Mouse (Mus musculus) forebrain, postnatal 0 days (tissue): ENCODE results near the gene Slc25a26. TPM values are rescaled to one million over a fixed set of nuclear protein-coding genes. Genes with fewer than 3 reads are reported as not detected.
A peak's percentile ranks its signal among the peaks of the same experiment; 100 is the strongest.

Experiments
- ATAC-seq: fragments of 200-750 bp; cut with Nextera tagmentation; 2 replicates; pipeline ENCODE4 v1.8.0; 2017; ENCODE audit warnings: mild to moderate bottlenecking, moderate library complexity
- DNase-seq: peaks from one replicate; pipeline ENCODE4 v3.0.0-alpha.2; 2015
- H3K27ac ChIP-seq: fragments of 300-500 bp; sonication (generic); 2 replicates; pipeline ENCODE4 v1.5.1; 2014; ENCODE audit warnings: low read depth, mild to moderate bottlenecking, antibody characterized with exemption, low read length, moderate library complexity, mixed read lengths
- H3K27me3 ChIP-seq: fragments of 300-500 bp; sonication (generic); 2 replicates; pipeline ENCODE4 v1.6.1; 2014; ENCODE audit warnings: mild to moderate bottlenecking, low read length, mixed read lengths; ENCODE audit not compliant: insufficient read depth
- H3K36me3 ChIP-seq: fragments of 300-500 bp; sonication (generic); 2 replicates; pipeline ENCODE4 v1.6.1; 2014; ENCODE audit warnings: mild to moderate bottlenecking, moderate library complexity; ENCODE audit not compliant: insufficient read depth
- H3K4me1 ChIP-seq: fragments of 300-500 bp; sonication (generic); 2 replicates; pipeline ENCODE4 v1.6.1; 2014; ENCODE audit warnings: antibody characterized with exemption; ENCODE audit not compliant: insufficient read depth
- H3K4me2 ChIP-seq: fragments of 300-500 bp; sonication (generic); 2 replicates; pipeline ENCODE4 v1.6.1; 2014; ENCODE audit warnings: low read depth, mild to moderate bottlenecking, moderate library complexity
- H3K4me3 ChIP-seq: fragments of 300-500 bp; sonication (generic); 2 replicates; pipeline ENCODE4 v1.5.1; 2014; ENCODE audit warnings: low read depth, low read length, mixed read lengths
- H3K9ac ChIP-seq: fragments of 300-500 bp; sonication (generic); 2 replicates; pipeline ENCODE4 v1.6.1; 2014; ENCODE audit warnings: mild to moderate bottlenecking
- H3K9me3 ChIP-seq: fragments of 300-500 bp; sonication (generic); 2 replicates; pipeline ENCODE4 v1.6.1; 2016; ENCODE audit warnings: low read length
- CTCF ChIP-seq: sonication (generic); IDR thresholded peaks from 2 replicates; pipeline ENCODE4 v1.5.1; 2016; ENCODE audit warnings: antibody characterized with exemption, control low read depth, low read depth
- whole genome bisulfite sequencing: fragments of 180-500 bp; shearing (Covaris S2); extraction: QIAGEN DNeasy Blood & Tissue Kit; methylation state at CpG from one replicate; pipeline ENCODE4 v1.1.7; 2014; 5-methylcytosine and 5-hydroxymethylcytosine counted together
- polyA plus RNA-seq: library from polyadenylated mRNA; unstranded; fragments of >200 nt; fragmentation: Nextera tagmentation; extraction: Ambion mirVana; gene quantifications from 2 replicates; pipeline ENCODE4 v1.2.1, GENCODE M21; 2015
- total RNA-seq: library from RNA; depleted of rRNA; stranded (reverse); fragments of >200 nt; gene quantifications from 2 replicates; pipeline ENCODE4 v1.2.3, GENCODE M21; 2014

The Slc25a26 gene
- total and polyA plus RNA-seq, 2 experiments from 2014 or later = 8.0 to 8.7 TPM

- DNase-seq (no peak), ATAC-seq (no peak)
- Histone ChIP-seq H3K36me3 (0 out of 2 replicates have a peak, but pooled peaks cover 3% of the 10 kb centered on the region), H3K4me1 (peaks cover 11% of the 10 kb centered on the region; the same call in 1 of the 2 replicates), H3K9me3 (no peaks in the 10 kb centered on the region), H3K4me2 (no peak overlapping the region), H3K9ac (no peak overlapping the region), H3K27ac (no peak overlapping the region), H3K4me3 (no peak overlapping the region), H3K27me3 (no peaks in the 10 kb centered on the region)
- TF ChIP-seq CTCF = no peak
- 47% methylated on average over 4 of the region's 4 CpGs for WGBS
Observed at GRCm38 (mm10) chr6:94645723-94646122, 145.6 kb downstream of the Slc25a26 start.

DNA sequence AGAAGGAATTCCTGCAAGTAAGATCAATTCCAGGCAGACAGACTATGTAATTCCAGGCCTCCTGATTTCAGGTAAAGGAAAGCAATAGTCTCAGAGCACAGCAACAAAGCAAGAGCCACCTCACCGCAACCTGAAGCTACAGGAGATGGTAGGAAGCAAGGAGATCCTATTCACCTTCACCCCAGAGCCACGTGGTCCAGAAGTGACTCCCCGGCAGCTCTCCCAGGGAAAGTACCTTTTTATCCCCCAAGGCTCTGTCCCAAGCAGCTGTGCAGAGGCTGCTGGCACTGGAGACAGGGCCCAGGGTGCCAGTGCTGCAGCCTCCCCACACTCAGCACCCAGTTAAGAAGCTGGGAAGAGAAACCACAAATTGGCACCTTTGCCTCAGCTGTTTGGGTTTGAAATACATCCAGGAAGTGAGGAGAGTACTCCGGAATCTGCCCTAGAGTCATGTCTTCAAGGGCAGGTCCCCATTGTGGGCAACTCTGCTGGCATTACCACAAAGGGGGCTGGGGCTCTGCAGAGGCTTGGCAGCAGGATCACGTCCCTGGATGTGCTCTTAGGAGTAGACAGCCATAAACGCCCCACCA, 146.2 kb downstream of the Slc25a26 start:
- no peak overlapping the region for H3K4me2 ChIP-seq
- no peak overlapping the region for H3K9ac ChIP-seq
- ATAC-seq (no peak), DNase-seq (no peak)
- no peak for TF ChIP-seq CTCF
- H3K36me3 ChIP-seq = 0 out of 2 replicates have a peak, but pooled peaks cover 3% of the 10 kb centered on the region
- H3K4me1 ChIP-seq = peaks cover 11% of the 10 kb centered on the region; the same call in 1 of the 2 replicates
- H3K9me3 ChIP-seq = no peaks in the 10 kb centered on the region
- H3K4me3 ChIP-seq = no peak overlapping the region
- 59% methylated on average over 6 of the region's 6 CpGs for WGBS
- H3K27me3 ChIP-seq = no peaks in the 10 kb centered on the region
- H3K27ac ChIP-seq = no peak overlapping the region

- H3K27ac ChIP-seq = no peak overlapping the region
- ATAC-seq = no peak
Observed at GRCm38 (mm10) chr6:94646902-94647301, 146.8 kb downstream of the Slc25a26 start.

DNA sequence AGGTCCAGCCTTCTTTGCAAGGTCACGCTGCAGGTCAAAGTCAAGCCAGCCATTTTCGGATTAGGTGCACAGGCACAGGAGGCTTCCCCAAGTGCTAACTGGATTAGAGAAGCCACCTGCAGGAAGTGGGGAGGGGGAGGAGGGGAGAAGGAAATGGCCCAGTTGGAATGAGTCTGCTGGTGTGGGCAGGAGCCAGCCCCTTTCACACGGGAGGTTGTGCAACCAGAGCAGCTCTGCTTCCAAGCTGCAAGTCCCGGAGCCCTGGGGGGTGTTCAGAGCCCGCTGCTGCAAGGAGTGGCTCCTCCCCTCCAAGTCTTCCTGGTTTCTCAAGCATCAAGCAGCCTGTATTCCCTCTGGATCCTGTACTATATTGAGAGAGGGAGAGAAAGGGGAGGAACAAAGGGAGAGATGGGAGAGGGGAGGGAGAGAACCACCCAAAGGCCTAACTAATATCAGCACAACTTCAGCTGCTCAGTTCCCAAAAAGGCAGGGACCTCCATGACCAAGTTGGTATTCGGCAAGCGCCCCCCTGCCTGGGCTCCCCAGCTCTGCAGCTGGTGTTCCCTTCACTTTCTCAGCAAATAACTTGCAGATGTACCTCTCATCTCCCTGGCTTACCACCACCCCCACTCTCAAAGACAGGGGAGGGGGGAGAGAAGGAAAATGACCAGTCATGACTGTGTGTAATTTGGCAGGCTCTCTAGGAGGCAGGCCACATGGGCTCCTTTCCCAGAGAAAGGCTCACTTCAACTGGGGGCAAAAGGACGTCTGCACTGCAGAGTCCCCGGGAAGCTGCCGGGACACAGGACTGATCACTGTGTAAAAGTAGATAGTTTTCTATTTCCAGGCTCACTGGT, 147.7 kb downstream of the Slc25a26 start:
- H3K9ac ChIP-seq = no peak overlapping the region
- H3K4me1 ChIP-seq = peaks cover 11% of the 10 kb centered on the region; the same call in 1 of the 2 replicates
- peak; percentile 50 for DNase-seq
- H3K4me2 ChIP-seq = 0 out of 2 replicates have a peak overlapping the region, but pooled peaks have one; percentile 16
- H3K27ac ChIP-seq = peak overlapping the region; percentile 55; the same call in 1 of the 2 replicates
- H3K36me3 ChIP-seq = no peaks in the 10 kb centered on the region
- peak; percentile 88 for ATAC-seq
- no peak for TF ChIP-seq CTCF
- H3K27me3 ChIP-seq = no peaks in the 10 kb centered on the region
- no peak overlapping the region for H3K4me3 ChIP-seq
- no peaks in the 10 kb centered on the region for H3K9me3 ChIP-seq
- WGBS = 14% methylated on average over 10 of the region's 10 CpGs

More at GRCm38 (mm10) chr6:94646902-94647301, 146.8 kb downstream of the Slc25a26 start:
- no peak for TF ChIP-seq CTCF
- H3K4me2 ChIP-seq = no peak overlapping the region
- H3K27me3 ChIP-seq = no peaks in the 10 kb centered on the region
- no peaks in the 10 kb centered on the region for H3K9me3 ChIP-seq
- DNase-seq = no peak
- H3K4me1 ChIP-seq = peaks cover 11% of the 10 kb centered on the region; the same call in 1 of the 2 replicates
- 0 out of 2 replicates have a peak, but pooled peaks cover 3% of the 10 kb centered on the region for H3K36me3 ChIP-seq
- no peak overlapping the region for H3K4me3 ChIP-seq
- 78% methylated on average over 6 of the region's 6 CpGs for WGBS
- H3K9ac ChIP-seq = no peak overlapping the region

DNA sequence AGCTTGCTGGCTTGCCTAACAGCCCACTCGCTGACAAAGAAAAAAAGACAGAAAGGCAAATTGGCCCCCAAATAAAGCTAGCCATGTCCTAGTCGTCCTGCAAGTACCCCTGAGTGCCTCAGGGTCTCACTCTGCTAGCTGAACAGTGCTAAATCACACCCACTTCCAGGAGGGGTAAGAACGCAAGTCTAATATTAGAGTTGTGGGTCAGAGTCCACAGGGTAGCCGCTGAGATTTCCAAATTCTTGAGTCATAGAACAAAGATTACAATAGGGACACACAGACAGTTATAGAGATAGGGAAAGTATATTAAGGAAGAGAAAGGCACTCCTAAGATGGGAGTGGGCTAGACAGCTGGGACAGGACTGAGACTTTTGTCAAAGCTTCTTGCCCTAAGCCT, 148.4 kb downstream of the Slc25a26 start:
- DNase-seq = no peak
- peaks cover 11% of the 10 kb centered on the region; the same call in 1 of the 2 replicates for H3K4me1 ChIP-seq
- H3K27me3 ChIP-seq = no peaks in the 10 kb centered on the region
- H3K9me3 ChIP-seq = no peaks in the 10 kb centered on the region
- 0 out of 2 replicates have a peak overlapping the region, but pooled peaks have one; percentile 50 for H3K27ac ChIP-seq
- WGBS = 40% methylated on average over 4 of the region's 4 CpGs
- no peaks in the 10 kb centered on the region for H3K36me3 ChIP-seq
- no peak for TF ChIP-seq CTCF
- no peak for ATAC-seq
- no peak overlapping the region for H3K4me2 ChIP-seq
- H3K4me3 ChIP-seq = no peak overlapping the region
- H3K9ac ChIP-seq = no peak overlapping the region

- H3K27ac ChIP-seq = no peak overlapping the region
- TF ChIP-seq CTCF = no peak
- DNase-seq (no peak), ATAC-seq (no peak; the same call in 1 of the 2 replicates)
- no peak overlapping the region for H3K9ac ChIP-seq
- H3K36me3 ChIP-seq = no peaks in the 10 kb centered on the region
- H3K9me3 ChIP-seq = no peaks in the 10 kb centered on the region
- H3K4me3 ChIP-seq = no peak overlapping the region
- no peak overlapping the region for H3K4me2 ChIP-seq
- no peaks in the 10 kb centered on the region for H3K27me3 ChIP-seq
- H3K4me1 ChIP-seq = peaks cover 11% of the 10 kb centered on the region; the same call in 1 of the 2 replicates
- WGBS = 53% methylated on average over 1 of the region's 1 CpGs
Observed at GRCm38 (mm10) chr6:94649637-94650036, 149.5 kb downstream of the Slc25a26 start.
